Mouse (Mus musculus) intestine, postnatal 0 days (tissue): ENCODE data around the gene Nrxn3. TPM values are rescaled to one million over a fixed set of nuclear protein-coding genes. Genes with fewer than 3 reads are reported as not detected.

Source experiments
- ATAC-seq: fragments of 200-750 bp; cut with Nextera tagmentation; 2 replicates; pipeline ENCODE4 v1.8.0; 2017; ENCODE audit warnings: mild to moderate bottlenecking, moderate TSS enrichment, moderate library complexity
- H3K27ac ChIP-seq: fragments of 300-500 bp; sonication (generic); 2 replicates; pipeline ENCODE4 v1.5.1; 2014; ENCODE audit warnings: mild to moderate bottlenecking, low read depth, low read length, moderate library complexity
- H3K27me3 ChIP-seq: fragments of 300-500 bp; sonication (generic); replicated peaks from 2 replicates; pipeline ENCODE4 v1.6.1; 2014; ENCODE audit warnings: low read length, mixed read lengths; ENCODE audit not compliant: control insufficient read depth, insufficient read depth
- H3K36me3 ChIP-seq: fragments of 300-500 bp; sonication (generic); 2 replicates; pipeline ENCODE4 v1.6.1; 2014; ENCODE audit warnings: mild to moderate bottlenecking, moderate library complexity; ENCODE audit not compliant: control insufficient read depth, insufficient read depth
- H3K4me1 ChIP-seq: fragments of 300-500 bp; sonication (generic); replicated peaks from 2 replicates; pipeline ENCODE4 v1.6.1; 2014; ENCODE audit warnings: antibody characterized with exemption, low read length, mixed read lengths; ENCODE audit not compliant: control insufficient read depth, insufficient read depth
- H3K4me2 ChIP-seq: fragments of 300-500 bp; sonication (generic); replicated peaks from 2 replicates; pipeline ENCODE4 v1.6.1; 2014; ENCODE audit warnings: low read depth, mild to moderate bottlenecking, moderate library complexity
- H3K4me3 ChIP-seq: fragments of 300-500 bp; sonication (generic); 2 replicates; pipeline ENCODE4 v1.5.1; 2014; ENCODE audit warnings: low read depth, low read length
- H3K9ac ChIP-seq: fragments of 300-500 bp; sonication (generic); 2 replicates; pipeline ENCODE4 v1.6.1; 2014; ENCODE audit warnings: mild to moderate bottlenecking, low read depth, low read length
- H3K9me3 ChIP-seq: fragments of 300-500 bp; sonication (generic); 2 replicates; pipeline ENCODE4 v1.6.1; 2016; ENCODE audit warnings: mixed run types; ENCODE audit not compliant: control insufficient read depth
- CTCF ChIP-seq: sonication (generic); IDR thresholded peaks from 2 replicates; pipeline ENCODE4 v1.5.1; 2016; ENCODE audit warnings: low read depth, mild to moderate bottlenecking, control low read depth, antibody characterized with exemption, moderate library complexity
- WGBS: fragments of 180-500 bp; shearing (Covaris S2); extraction: QIAGEN DNeasy Blood & Tissue Kit; methylation state at CpG from one replicate; pipeline ENCODE4 v1.1.7; 2014; 5-methylcytosine and 5-hydroxymethylcytosine counted together
- polyA plus RNA-seq: library from polyadenylated mRNA; unstranded; fragments of >200 nt; fragmentation: Nextera tagmentation; extraction: Ambion mirVana; gene quantifications from 2 replicates; pipeline ENCODE4 v1.2.1, GENCODE M21; 2015

The Nrxn3 gene
- polyA plus RNA-seq, 1 experiment from 2014 or later, result 0.47 TPM

GRCm38 (mm10) chr12:90166118-90166517 is 1443.4 kb downstream of the Nrxn3 start:
- no peak overlapping the region for H3K9ac ChIP-seq
- H3K4me3 ChIP-seq, result no peak overlapping the region
- 84% methylated on average over 2 of the region's 2 CpGs for WGBS
- H3K4me2 ChIP-seq, result no peak overlapping the region
- TF ChIP-seq CTCF, result no peak
- no peaks in the 10 kb centered on the region for H3K9me3 ChIP-seq
- H3K4me1 ChIP-seq, result no peaks in the 10 kb centered on the region
- no peak overlapping the region for H3K27ac ChIP-seq
- H3K36me3 ChIP-seq, result no peaks in the 10 kb centered on the region
- no peaks in the 10 kb centered on the region for H3K27me3 ChIP-seq
- ATAC-seq, result no peak

- ATAC-seq, result no peak
- Histone ChIP-seq H3K4me1 (no peaks in the 10 kb centered on the region), H3K27me3 (no peaks in the 10 kb centered on the region), H3K9me3 (no peaks in the 10 kb centered on the region), H3K4me3 (no peak overlapping the region), H3K4me2 (no peak overlapping the region), H3K27ac (no peak overlapping the region), H3K36me3 (no peaks in the 10 kb centered on the region), H3K9ac (no peak overlapping the region)
- no peak for TF ChIP-seq CTCF
- 65% methylated on average over 3 of the region's 3 CpGs for WGBS
Observed at GRCm38 (mm10) chr12:90181566-90181965, 1458.9 kb downstream of the Nrxn3 start.

DNA sequence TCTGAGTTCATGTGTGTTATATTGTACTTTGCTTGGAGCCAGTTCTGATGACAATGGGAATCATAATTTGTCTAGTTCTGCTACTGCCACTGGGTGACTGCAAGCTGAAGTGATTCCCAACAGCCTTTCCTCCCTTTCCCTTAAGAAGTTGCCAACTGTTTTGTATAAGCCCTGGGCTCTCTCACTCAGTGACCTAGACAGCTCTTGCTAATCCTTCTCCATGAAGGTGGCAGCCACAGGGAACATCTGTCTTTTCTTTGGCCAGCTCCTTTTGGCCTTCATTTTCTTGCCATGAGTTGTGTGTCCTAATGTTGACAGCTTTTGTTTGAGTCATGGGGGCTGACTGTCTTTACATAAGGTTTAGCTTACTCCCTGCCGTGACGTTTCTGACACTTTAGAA is 1460.3 kb downstream of the Nrxn3 start:
- no peak for ATAC-seq
- H3K4me3 ChIP-seq, result no peak overlapping the region
- no peaks in the 10 kb centered on the region for H3K27me3 ChIP-seq
- 75% methylated on average over 2 of the region's 2 CpGs for WGBS
- no peaks in the 10 kb centered on the region for H3K9me3 ChIP-seq
- H3K27ac ChIP-seq, result no peak overlapping the region
- no peaks in the 10 kb centered on the region for H3K4me1 ChIP-seq
- H3K9ac ChIP-seq, result no peak overlapping the region
- H3K36me3 ChIP-seq, result no peaks in the 10 kb centered on the region
- no peak overlapping the region for H3K4me2 ChIP-seq
- TF ChIP-seq CTCF, result no peak

DNA sequence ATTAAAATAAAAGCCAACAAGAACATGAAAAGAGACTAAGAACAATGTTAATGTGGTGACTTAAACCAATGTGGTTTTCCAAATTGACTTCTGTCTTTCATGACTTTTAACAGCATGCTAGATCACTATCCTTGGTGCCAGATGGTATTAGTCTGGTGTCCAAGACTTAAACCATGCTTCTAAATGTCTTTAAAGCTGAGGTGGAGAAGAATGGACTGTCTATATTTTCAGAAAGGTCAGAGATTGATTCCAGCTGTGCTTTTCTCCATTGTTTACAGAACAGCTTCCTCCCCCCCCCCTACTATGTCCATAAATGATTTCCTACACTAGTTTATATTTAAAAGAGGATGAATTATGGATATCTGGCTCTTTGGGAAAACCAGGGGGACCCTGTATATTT is 1473.5 kb downstream of the Nrxn3 start:
- Histone ChIP-seq H3K4me2 (no peak overlapping the region), H3K4me3 (no peak overlapping the region), H3K4me1 (no peaks in the 10 kb centered on the region), H3K9me3 (no peaks in the 10 kb centered on the region), H3K36me3 (no peaks in the 10 kb centered on the region), H3K27me3 (no peaks in the 10 kb centered on the region), H3K9ac (no peak overlapping the region), H3K27ac (no peak overlapping the region)
- no peak for TF ChIP-seq CTCF
- no peak for ATAC-seq

DNA sequence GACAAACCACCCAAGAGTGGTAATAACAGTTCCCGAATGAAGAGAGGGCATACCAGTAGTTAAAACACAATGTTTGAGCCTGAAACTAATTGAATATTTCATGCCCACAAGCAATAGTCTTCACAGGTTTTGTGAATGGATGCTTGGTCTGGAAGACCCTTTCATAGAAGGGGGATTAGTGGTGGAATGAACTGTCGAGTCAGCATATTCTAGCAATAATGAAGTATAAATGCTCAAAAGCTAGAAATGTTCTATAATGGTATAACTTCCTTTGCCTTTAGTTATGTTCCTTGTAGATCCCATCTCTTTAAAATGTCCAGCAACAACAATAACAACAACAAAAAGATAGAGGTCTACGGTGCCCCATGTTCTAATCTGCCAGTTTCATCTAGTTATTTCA is 1475.3 kb downstream of the Nrxn3 start:
- no peaks in the 10 kb centered on the region for H3K4me1 ChIP-seq
- no peak for TF ChIP-seq CTCF
- WGBS, result 89% methylated on average over 3 of the region's 3 CpGs
- H3K4me3 ChIP-seq, result no peak overlapping the region
- H3K9ac ChIP-seq, result no peak overlapping the region
- no peak overlapping the region for H3K27ac ChIP-seq
- no peaks in the 10 kb centered on the region for H3K36me3 ChIP-seq
- no peaks in the 10 kb centered on the region for H3K9me3 ChIP-seq
- no peak for ATAC-seq
- H3K27me3 ChIP-seq, result no peaks in the 10 kb centered on the region
- H3K4me2 ChIP-seq, result no peak overlapping the region

DNA sequence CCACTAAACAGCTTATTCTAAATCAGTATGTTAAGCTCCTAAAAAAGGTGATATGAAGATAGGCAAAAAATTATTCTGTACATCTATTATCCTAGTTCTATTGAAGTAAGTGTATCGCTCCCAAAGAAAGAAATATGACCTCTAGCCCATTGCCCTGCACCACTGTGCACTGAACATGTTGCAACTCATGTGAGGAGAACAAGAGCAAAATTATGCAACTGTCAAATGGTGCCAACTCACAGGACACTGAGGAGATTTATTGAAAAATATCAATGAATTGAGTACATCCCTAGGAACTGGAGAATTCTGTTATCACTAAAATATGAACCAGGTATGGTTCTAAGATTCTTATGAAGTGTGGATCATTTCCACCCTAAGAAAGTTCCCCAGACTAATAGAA is 1479.8 kb downstream of the Nrxn3 start:
- no peak for TF ChIP-seq CTCF
- WGBS, result 96% methylated on average over 1 of the region's 1 CpGs

DNA sequence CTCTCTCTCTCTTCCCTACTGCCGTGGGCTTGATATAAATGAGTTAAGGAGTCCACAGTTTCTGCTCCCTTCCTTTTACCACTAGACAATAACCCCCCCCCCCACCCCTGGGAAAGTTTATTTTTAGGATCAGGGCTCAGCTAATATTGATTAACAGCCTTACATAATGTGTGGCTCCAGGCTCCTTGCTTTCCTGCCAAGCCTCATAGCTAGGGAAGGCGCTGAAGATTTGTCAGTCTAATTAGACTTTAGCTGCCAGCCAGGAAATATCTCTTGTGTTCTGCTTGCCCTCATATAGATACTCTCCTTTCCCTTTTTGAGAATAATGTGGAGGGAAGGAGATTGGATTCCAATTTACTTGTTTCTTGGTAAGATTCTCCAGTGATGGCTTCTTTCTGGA is 1488.7 kb downstream of the Nrxn3 start:
- TF ChIP-seq CTCF, result no peak
- Histone ChIP-seq H3K4me2 (no peak overlapping the region), H3K9ac (no peak overlapping the region), H3K27me3 (no peaks in the 10 kb centered on the region), H3K4me3 (no peak overlapping the region), H3K9me3 (no peaks in the 10 kb centered on the region), H3K36me3 (no peaks in the 10 kb centered on the region), H3K4me1 (no peaks in the 10 kb centered on the region), H3K27ac (no peak overlapping the region)
- no peak for ATAC-seq
- WGBS, result 40% methylated on average over 2 of the region's 2 CpGs

More for the DNA sequence above, 1479.8 kb downstream of the Nrxn3 start:
- Histone ChIP-seq H3K27me3 (no peaks in the 10 kb centered on the region), H3K27ac (no peak overlapping the region), H3K36me3 (no peaks in the 10 kb centered on the region), H3K9me3 (no peaks in the 10 kb centered on the region), H3K4me3 (no peak overlapping the region), H3K4me1 (no peaks in the 10 kb centered on the region), H3K9ac (no peak overlapping the region), H3K4me2 (no peak overlapping the region)
- no peak for ATAC-seq
